Mouse (Mus musculus) layer of hippocampus, postnatal 10 days (tissue): ENCODE measurements at regions not wholly inside any gene's neighbourhood (a gene's known extent, or its start where the extent isn't known, plus 50 kb on each side); places are given as distances from the start of the nearest gene placed in this dataset.

ENCODE experiments used
- DNase-seq, 2 experiments: peaks; one replicate each; pipeline ENCODE4 v3.0.0; 2021; ENCODE audit warnings: low spot score in 2 of 2

GRCm38 (mm10) chr7:39866674-39867428 is 349.3 kb downstream of the Zfp619 start:
- DNase-seq: no peak

DNA sequence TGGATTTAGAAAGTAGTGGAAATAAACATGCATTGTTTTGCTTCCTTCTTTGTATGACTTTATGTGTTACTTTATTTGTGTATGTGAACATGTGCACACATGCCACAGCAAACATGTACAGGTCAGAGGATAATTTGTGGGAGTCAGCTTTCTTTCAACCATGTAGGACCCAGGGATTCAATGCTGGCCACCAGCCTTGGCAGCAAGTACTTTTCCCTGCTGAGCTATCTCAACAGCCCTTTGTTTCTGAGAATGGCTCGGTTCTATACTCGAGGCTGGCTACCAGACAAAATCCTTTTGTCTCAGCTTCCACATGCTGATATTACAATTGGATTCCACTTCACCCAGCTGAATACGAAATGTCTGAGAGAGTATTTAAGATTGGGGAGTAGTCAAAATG is 349.9 kb downstream of the Zfp619 start:
- no peak for DNase-seq

DNA sequence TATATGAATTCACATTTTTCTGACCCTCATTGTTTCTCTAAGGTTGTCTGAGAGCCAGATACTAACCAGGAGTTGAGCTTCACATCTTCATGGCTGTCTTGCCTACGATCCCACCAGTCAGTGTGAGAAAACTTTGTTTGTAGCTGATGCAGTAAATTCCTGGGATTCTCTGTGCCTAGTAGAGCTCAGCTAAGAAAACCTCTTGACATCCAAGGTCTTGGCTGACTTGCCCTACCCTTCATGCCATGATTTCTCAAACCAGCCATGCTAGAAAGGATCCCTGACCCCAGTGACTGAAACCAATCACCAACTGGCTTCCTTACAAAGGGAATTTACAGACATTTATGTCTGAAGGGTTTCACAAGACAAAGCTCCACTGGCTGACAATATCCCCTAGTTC is 364.5 kb downstream of the Zfp619 start:
- DNase-seq: no peak

GRCm38 (mm10) chr7:39894208-39894896 is 376.8 kb downstream of the Zfp619 start:
- peak in 1 of 2 experiments; percentile 17 for DNase-seq

DNA sequence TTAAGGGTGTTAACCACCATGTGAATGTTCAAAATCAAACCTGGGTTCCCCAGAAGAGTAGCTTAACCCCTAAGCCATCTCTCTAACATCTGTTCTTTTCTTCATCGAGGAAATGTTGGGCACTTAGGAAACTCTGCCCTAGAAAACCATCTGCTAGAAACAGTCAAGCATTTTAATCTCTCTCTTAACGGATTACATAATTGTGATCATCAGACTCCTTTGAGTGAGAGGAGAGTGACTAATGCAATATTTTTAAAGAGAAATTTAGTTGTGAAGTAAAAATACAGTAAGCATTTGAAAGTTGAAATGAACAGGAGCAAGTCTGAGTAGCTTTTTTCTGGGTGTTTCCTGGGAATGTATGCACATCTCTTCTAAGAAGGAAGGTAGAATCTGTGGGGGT is 379.4 kb downstream of the Zfp619 start:
- DNase-seq: no peak

DNA sequence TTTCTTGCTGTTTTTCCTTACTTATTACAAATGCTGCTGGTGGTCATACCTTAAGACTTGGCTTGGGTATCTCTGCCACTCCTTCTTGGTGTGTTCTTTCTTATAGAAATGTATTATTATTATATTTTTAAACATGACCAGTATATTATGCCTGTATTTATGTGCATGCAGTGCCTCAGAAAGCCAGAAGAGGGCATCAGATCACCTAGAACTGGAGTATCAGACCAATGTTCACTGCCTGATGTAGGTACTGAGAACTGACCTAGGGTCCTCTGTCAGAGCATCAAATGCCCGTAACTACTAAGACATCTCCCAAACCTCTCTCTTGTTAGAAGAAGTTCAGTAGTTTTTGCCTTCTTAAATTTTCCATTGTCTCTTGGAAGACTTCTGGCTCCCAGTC is 380.7 kb downstream of the Zfp619 start:
- no peak for DNase-seq

DNA sequence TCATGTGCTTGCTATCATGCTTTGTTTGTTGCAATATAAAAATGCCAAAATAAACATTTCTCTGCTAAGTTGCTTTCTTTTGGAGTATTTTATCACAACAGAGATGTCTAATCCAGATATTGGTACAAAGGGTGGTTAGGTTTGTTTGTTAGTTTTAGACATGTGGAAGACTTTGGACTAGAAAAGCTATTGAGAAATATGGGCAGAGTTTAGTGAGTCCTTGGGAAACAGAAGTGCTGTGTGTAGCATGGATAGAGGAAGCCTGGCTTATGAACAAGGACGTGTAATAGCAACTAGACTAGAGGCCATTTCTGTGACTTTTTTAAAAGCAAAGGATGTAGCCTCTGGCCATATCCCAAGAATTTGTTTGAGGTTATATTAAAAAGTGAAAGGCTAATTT is 416.4 kb downstream of the Zfp619 start:
- DNase-seq: no peak

GRCm38 (mm10) chr7:39937262-39937661 is 419.7 kb downstream of the Zfp619 start:
- no peak for DNase-seq

DNA sequence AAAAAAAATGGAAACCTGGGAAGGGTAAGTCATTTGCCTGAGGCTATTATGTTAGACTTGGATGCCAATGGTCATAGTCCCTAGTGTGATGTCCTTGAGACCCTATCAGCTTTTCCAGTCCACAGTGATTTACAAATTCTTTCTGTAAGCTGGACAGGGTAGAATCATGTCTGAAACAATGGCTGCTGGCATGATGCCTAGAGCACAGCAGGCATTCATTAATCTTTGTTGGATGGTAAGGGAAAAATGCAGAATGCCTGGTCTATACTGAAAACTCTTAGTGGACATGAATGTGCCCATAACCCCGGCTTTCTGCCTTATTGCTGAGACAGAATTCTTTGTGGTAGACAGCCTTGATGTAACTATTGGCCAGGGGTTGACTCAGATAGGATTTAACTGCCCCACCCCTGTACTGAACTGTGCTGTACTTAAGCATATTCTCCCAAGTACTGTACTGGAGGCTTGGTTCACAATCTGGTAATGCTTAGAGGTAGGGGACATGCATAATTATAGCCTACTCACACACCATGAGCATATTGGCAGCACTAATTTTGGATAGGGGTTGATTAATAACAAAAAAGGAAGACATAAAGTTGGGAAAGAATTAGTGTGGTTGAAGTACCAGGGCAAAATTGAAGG is 424.8 kb downstream of the Zfp619 start:
- peak in 1 of 2 experiments; percentile 13 for DNase-seq

DNA sequence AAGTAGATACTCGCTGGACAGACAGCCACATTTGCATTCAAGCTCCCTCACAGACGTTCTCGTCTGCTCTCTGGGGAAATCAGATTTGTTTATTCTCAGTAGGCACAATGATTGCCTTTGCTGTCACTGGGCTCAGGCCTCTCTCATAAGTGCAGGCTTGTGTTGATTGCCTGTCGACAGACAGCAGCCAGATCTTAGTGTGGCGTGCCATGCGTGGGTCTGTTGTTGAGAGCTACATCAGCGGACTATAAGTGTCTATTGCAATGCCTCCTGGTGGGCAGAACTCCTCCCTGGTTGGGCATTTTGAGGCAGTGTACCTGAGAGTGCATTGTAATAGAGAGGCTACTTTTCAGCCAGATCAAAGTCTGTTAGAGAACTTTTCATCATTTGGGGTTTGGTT is 436.5 kb downstream of the Zfp619 start:
- peak in 1 of 2 experiments; percentile 17 for DNase-seq

DNA sequence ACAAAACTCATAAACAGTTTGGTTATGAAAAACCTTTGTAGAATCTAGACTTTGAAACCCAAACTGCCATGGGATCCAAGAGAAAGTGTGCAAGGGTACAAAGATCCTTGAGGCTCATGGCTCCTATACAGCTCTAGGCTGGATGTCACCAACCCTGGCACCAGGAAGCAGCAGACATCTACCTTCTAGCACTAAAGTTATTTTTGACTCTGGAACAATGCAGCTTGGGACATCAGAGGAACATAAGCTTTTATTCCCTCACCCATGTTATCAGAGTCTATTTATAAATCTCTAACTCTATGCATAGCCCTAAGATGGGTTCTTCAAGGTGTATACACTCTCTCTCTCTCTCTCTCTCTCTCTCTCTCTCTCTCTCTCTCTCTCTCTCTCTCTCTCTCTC is 437.4 kb downstream of the Zfp619 start:
- no peak for DNase-seq

DNA sequence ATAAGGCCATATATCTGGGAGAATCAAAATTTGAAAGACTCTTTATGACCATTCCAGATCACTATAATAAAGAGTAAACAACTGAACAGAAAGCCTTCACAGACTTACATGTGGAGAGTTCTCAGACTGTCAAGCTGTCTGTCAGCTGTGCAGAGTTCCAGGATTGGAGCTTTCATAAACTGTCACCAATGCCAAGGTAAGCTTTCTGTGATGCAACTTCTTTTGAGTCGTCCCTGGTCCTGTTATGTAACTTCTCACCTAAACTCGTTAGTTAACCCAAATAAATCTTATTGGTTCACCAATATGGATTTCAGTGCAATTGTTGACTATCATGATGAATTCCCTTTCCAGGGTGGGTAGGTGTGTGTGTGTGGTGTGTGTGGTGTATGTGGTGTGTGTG is 460.6 kb downstream of the Zfp619 start:
- no peak for DNase-seq

GRCm38 (mm10) chr7:39981647-39982046 is 464.1 kb downstream of the Zfp619 start:
- no peak for DNase-seq
